Mouse (Mus musculus): ENCODE results near the gene Hnrnpu.

GRCm38 (mm10) chr1:178368121-178368520, 30.5 kb upstream of the Hnrnpu start:
- TF ChIP-seq CTCF (IDR thresholded peaks at IDR 0.05; ENCODE audit: extremely low read depth, insufficient read depth, insufficient read length, insufficient replicate concordance) (no peak), POLR2A (IDR thresholded peaks at IDR 0.05; ENCODE audit: low read depth, low read length) (no peak)
